Mouse (Mus musculus) telencephalon, adult 2 months (tissue): ENCODE measurements around the gene Snx13.
A peak's percentile ranks its signal among the peaks of the same experiment; 100 is the strongest.

Source experiments
- DNase-seq: peaks from one replicate; pipeline ENCODE4 v3.0.0-alpha.2; 2011; ENCODE audit warnings: low read depth, low spot score

Gene Snx13

DNA sequence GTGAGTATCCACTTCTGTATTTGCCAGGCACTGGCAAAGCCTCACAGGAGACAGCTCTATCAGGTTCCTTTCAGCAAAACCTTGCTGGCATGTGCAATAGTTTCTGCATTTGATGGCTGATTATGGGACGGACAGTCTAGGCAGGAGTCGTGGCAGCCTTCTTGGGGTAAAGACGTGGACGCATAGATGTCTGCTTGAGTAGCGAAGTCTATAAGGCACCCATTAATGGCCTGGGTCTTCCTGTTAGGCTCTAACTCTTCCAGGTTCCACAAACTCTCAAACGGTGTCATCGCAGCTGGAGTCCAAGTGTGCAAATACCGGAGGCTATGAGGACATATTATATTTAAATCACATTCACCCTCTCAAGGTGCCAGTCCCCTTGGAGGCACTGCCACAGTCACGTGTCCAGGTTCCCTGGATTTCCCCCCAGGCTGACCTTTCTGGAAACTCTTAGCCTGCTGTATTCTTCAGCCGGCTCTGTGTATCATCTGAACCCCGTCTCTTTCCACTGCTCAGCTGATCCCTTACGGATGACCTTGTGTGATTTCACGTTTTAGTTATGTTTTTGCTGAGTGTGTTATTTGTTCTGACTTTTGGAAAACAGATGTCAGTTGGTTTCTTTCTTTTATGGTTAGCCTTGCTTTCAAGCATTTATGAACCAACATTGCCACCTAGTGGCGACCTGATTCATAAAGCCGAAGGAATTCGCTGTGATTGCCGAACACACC, 144.9 kb downstream of the Snx13 start:
- DNase-seq: peak; percentile 62

DNA sequence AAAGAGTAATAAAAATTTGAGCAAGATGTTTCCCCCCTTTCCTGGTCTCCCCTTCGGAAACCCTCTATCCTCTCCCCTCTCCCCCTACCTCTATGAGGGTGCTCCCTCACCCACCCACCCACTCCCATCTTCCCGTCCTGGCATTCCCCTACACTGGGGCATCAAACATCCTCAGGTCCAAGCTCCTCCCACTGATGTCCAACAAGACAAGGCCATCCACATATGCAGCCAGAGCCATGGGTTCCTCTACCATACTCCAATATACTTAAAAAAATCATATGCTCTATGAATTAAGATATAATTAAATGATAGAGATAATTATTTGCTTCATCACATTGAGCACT, 145.4 kb downstream of the Snx13 start:
- no peak for DNase-seq
